Mouse (Mus musculus) lung, postnatal 0 days (tissue): Measurements from ENCODE around the gene Apobec3. TPM values are rescaled to one million over a fixed set of nuclear protein-coding genes. Genes with fewer than 3 reads are reported as not detected.

ENCODE experiments used
- ATAC-seq: fragments of 200-750 bp; cut with Nextera tagmentation; 2 replicates; pipeline ENCODE4 v1.8.0; 2017; ENCODE audit warnings: moderate library complexity
- DNase-seq: peaks from one replicate; pipeline ENCODE4 v3.0.0-alpha.2; 2016; ENCODE audit warnings: low spot score
- H3K27ac ChIP-seq: fragments of 300-500 bp; sonication (generic); 2 replicates; pipeline ENCODE4 v1.5.1; 2014; ENCODE audit warnings: antibody characterized with exemption, mild to moderate bottlenecking, low read length, mixed read lengths
- H3K27me3 ChIP-seq: fragments of 300-500 bp; sonication (generic); replicated peaks from 2 replicates; pipeline ENCODE4 v1.6.1; 2014; ENCODE audit warnings: low read length, mixed read lengths; ENCODE audit not compliant: insufficient read depth
- H3K36me3 ChIP-seq: fragments of 300-500 bp; sonication (generic); 2 replicates; pipeline ENCODE4 v1.6.1; 2014; ENCODE audit warnings: low read length, mixed read lengths; ENCODE audit not compliant: insufficient read depth
- H3K4me1 ChIP-seq: fragments of 300-500 bp; sonication (generic); 2 replicates; pipeline ENCODE4 v1.6.1; 2014; ENCODE audit warnings: antibody characterized with exemption, low read depth, low read length, mixed read lengths; ENCODE audit not compliant: insufficient read depth
- H3K4me2 ChIP-seq: fragments of 300-500 bp; sonication (generic); replicated peaks from 2 replicates; pipeline ENCODE4 v1.6.1; 2014; ENCODE audit warnings: low read depth, mild to moderate bottlenecking, low read length, moderate library complexity, mixed read lengths
- H3K4me3 ChIP-seq: fragments of 300-500 bp; sonication (generic); 2 replicates; pipeline ENCODE4 v1.5.1; 2014; ENCODE audit warnings: low read depth, low read length
- H3K9ac ChIP-seq: fragments of 300-500 bp; sonication (generic); replicated peaks from 2 replicates; pipeline ENCODE4 v1.6.1; 2014; ENCODE audit warnings: low read depth, mild to moderate bottlenecking
- H3K9me3 ChIP-seq: fragments of 300-500 bp; sonication (generic); 2 replicates; pipeline ENCODE4 v1.6.1; 2016; ENCODE audit warnings: low read length, mixed read lengths
- CTCF ChIP-seq: IDR thresholded peaks from 2 replicates; pipeline ENCODE4 v1.5.1; 2016; ENCODE audit warnings: antibody characterized with exemption, mild to moderate bottlenecking
- EP300 ChIP-seq: IDR thresholded peaks from 2 replicates; pipeline ENCODE4 v1.6.1; 2016; ENCODE audit warnings: antibody characterized with exemption, mild to moderate bottlenecking, control low read depth
- WGBS: fragments of 180-500 bp; shearing (Covaris S2); extraction: QIAGEN DNeasy Blood & Tissue Kit; methylation state at CpG from one replicate; pipeline ENCODE4 v1.1.7; 2014; 5-methylcytosine and 5-hydroxymethylcytosine counted together
- polyA plus RNA-seq: library from polyadenylated mRNA; unstranded; fragments of >200 nt; fragmentation: Nextera tagmentation; extraction: Ambion mirVana; gene quantifications from 2 replicates; pipeline ENCODE4 v1.2.1, GENCODE M21; 2015

Apobec3 gene
- polyA plus RNA-seq, 1 experiment from 2014 or later: 24.8 TPM

DNA sequence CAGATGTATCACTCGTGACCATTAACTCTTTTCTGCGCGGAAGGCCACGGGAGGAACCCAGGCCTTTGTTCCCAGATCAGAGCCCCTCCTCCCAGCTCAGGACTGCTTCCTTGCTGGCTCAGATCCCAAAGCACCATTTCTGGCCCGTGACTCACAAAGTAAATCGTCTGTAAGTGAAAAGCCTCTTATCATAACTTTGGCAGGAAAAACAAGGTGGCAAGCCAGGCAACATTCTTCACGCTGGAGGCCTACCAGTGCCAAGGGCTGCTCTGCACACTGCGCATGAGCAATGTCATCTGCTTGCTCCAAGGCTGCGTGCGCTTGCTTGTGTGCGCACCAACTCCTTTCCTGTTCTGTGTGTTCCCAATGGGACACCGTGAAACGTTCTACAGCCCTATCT, 12.1 kb upstream of the Apobec3 start:
- Histone ChIP-seq H3K4me3 (peak overlapping the region; percentile 5; the same call in 1 of the 2 replicates), H3K36me3 (no peaks in the 10 kb centered on the region), H3K27ac (peak overlapping the region; percentile 92), H3K9me3 (no peaks in the 10 kb centered on the region), H3K4me2 (peak overlapping the region; percentile 34), H3K27me3 (no peaks in the 10 kb centered on the region), H3K4me1 (no peaks in the 10 kb centered on the region; the same call in 1 of the 2 replicates), H3K9ac (no peak overlapping the region)
- DNase-seq: peak; percentile 98
- WGBS: 5% methylated on average over 13 of the region's 13 CpGs
- no peak for TF ChIP-seq CTCF
- TF ChIP-seq EP300: peak; percentile 91
- peak; percentile 89 for ATAC-seq

DNA sequence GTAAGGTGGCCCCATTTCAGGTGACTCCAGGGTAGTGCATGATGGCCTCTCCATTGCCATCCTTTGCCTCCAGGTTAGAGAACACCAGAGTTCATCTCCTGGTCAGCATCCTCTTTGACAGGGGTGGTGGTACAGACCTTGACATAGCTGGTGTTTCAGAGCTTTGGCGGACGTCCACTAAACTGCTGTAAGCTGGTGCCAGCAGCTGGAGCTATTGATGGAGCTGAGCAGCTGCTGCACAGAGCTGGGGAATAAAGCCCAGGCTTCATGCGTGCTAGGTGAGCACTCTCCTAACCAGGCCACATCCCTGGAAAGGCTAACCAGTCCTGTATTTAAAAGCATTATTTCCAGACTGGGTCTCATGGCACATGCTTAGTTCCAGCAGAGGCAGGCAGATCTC, 11.0 kb upstream of the Apobec3 start:
- ATAC-seq: no peak
- TF ChIP-seq EP300 (no peak), CTCF (no peak)
- no peaks in the 10 kb centered on the region for H3K9me3 ChIP-seq
- H3K9ac ChIP-seq: no peak overlapping the region
- no peak for DNase-seq
- 77% methylated on average over 3 of the region's 3 CpGs for WGBS
- H3K4me1 ChIP-seq: no peaks in the 10 kb centered on the region; the same call in 1 of the 2 replicates
- no peaks in the 10 kb centered on the region for H3K27me3 ChIP-seq
- H3K27ac ChIP-seq: no peak overlapping the region
- no peak overlapping the region for H3K4me2 ChIP-seq
- no peaks in the 10 kb centered on the region for H3K36me3 ChIP-seq
- no peak overlapping the region for H3K4me3 ChIP-seq

DNA sequence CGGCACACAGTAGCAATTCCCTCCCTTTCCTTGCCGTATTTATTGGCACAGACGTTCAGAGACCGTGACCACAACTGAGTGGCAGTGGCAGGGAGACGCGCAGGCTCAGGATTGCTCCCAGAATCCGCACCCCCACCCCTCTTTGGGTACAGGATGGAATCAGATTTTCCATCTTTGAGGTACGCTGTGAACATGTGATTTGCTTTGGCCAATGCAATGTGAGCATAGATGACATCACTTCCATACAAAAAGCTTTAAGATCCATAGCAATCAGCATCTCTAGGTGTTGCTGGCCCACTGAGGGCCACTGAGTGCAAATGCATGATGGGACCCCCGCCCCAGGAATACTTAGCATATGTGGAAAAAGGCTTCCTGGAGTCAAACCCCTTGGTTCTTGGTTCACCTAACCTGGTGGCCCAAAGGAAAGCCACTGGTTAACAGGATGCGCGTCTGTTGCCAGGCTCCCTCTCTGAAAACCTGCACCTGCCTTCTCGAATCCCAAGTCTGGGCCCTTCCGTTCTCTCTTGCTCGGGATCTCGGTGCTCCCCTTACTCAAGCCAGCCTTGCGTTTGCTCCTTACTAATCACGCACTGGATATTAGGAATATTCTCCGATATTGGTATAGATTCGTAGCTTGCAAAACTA, 8.7 kb upstream of the Apobec3 start:
- Histone ChIP-seq H3K27me3 (no peaks in the 10 kb centered on the region), H3K4me3 (peak overlapping the region; percentile 37), H3K4me1 (no peaks in the 10 kb centered on the region; the same call in 1 of the 2 replicates), H3K27ac (0 out of 2 replicates have a peak overlapping the region, but pooled peaks have one; percentile 82), H3K9ac (0 out of 2 replicates have a peak overlapping the region, but pooled peaks have one; percentile 5), H3K36me3 (no peaks in the 10 kb centered on the region), H3K4me2 (peak overlapping the region; percentile 58), H3K9me3 (no peaks in the 10 kb centered on the region)
- ATAC-seq (no peak), DNase-seq (no peak)
- TF ChIP-seq CTCF (no peak), EP300 (no peak)
- 30% methylated on average over 19 of the region's 19 CpGs for WGBS

DNA sequence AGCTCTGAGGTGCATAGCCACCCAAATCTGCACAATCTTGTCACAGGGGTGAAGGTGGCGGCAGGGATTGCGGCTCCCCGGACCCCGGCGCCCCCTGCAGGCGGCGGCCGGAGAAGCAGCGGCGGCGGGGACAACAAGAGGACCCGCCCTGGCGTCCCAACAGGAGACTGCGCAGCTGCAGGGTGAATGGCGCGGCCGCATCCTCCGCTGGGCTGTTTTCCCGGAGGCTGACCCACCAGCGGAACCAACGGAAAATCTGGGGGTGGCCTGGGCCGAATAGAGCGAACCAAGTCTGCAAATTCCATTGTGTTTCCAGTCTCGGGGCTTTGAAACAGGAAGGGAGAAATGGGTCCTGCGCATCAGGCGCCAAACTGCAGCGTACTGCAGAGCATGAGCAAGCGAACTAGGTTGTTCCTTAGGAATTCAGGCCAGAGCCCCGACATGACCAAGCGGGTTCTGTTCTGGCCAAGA, 8.1 kb upstream of the Apobec3 start:
- peak overlapping the region; percentile 37 for H3K4me3 ChIP-seq
- no peaks in the 10 kb centered on the region; the same call in 1 of the 2 replicates for H3K4me1 ChIP-seq
- H3K4me2 ChIP-seq: peak overlapping the region; percentile 58
- TF ChIP-seq EP300: peak; percentile 69
- peak; percentile 97 for TF ChIP-seq CTCF
- no peaks in the 10 kb centered on the region for H3K36me3 ChIP-seq
- DNase-seq (peak; percentile 96), ATAC-seq (peak; percentile 80)
- no peaks in the 10 kb centered on the region for H3K27me3 ChIP-seq
- no peaks in the 10 kb centered on the region for H3K9me3 ChIP-seq
- no peak overlapping the region for H3K9ac ChIP-seq
- under 1% methylated on average over 30 of the region's 30 CpGs for WGBS
- peak overlapping the region; percentile 82 for H3K27ac ChIP-seq

DNA sequence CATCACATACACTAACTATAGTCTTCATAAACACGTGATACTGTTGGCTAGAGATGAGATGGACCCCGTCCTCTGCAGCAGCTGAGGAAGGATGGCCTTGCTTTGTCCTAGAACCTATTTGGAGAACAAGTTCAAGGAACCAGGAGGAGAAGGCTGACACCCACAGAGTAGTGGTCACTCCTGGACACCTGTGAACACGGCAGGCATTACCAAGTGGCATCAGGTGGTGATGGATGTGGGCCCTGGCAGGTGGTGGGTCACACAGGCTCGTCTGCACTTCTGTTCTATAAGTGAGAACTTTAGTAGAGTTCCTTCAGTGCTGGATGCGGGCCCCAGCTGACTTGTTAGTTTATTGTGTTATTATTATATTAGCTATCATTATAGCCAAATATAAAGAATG, 6.6 kb upstream of the Apobec3 start:
- Histone ChIP-seq H3K27ac (no peak overlapping the region), H3K4me3 (no peak overlapping the region), H3K9ac (no peak overlapping the region), H3K4me1 (no peaks in the 10 kb centered on the region), H3K27me3 (no peaks in the 10 kb centered on the region), H3K36me3 (no peaks in the 10 kb centered on the region), H3K4me2 (no peak overlapping the region), H3K9me3 (no peaks in the 10 kb centered on the region)
- 62% methylated on average over 5 of the region's 5 CpGs for WGBS
- DNase-seq (no peak), ATAC-seq (no peak)
- TF ChIP-seq EP300 (no peak), CTCF (no peak)

DNA sequence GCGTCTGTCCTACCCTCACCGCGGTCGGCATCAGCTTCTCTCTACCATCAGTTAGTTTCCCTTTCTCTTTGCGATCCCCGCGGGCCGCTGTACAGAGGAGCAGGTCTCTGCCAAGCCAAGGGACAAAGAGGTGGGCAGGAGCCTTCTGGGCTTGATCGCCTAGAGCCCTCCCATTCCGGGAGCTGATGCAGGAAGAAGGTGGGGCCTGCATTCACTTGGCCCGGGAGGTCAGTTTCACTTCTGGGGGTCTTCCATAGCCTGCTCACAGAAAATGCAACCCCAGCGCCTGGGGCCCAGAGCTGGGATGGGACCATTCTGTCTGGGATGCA, 718 bp downstream of the Apobec3 start:
- TF ChIP-seq EP300 (no peak), CTCF (no peak)
- WGBS: 1% methylated on average over 12 of the region's 12 CpGs
- Histone ChIP-seq H3K36me3 (no peaks in the 10 kb centered on the region), H3K27ac (peak overlapping the region; percentile 86), H3K4me1 (peaks cover 8% of the 10 kb centered on the region; the same call in 1 of the 2 replicates), H3K4me2 (peak overlapping the region; percentile 77), H3K9me3 (no peaks in the 10 kb centered on the region), H3K4me3 (peak overlapping the region; percentile 60), H3K9ac (peak overlapping the region; percentile 55), H3K27me3 (no peaks in the 10 kb centered on the region)
- ATAC-seq (peak; percentile 92), DNase-seq (peak; percentile 91)
